Mouse (Mus musculus) lung, adult 2 months (tissue): ENCODE data around the gene Adrm1. TPM values are rescaled to one million over a fixed set of nuclear protein-coding genes. Genes with fewer than 3 reads are reported as not detected.

ENCODE experiments used
- DNase-seq: peaks from one replicate; pipeline ENCODE4 v3.0.0; 2022
- H3K4me1 ChIP-seq: fragments of 200-500 bp; 2 replicates; pipeline ENCODE4 v1.6.1; 2011; ENCODE audit warnings: low read length; ENCODE audit not compliant: control insufficient read depth, insufficient read depth
- H3K4me3 ChIP-seq: fragments of 200-500 bp; replicated peaks from 2 replicates; pipeline ENCODE3; 2011; ENCODE audit warnings: low read depth, mild to moderate bottlenecking, control low read depth, low read length; ENCODE audit errors: extremely low read depth
- CTCF ChIP-seq: fragments of 200-500 bp; IDR thresholded peaks from 2 replicates; pipeline ENCODE4 v1.5.1; 2011; ENCODE audit warnings: mild to moderate bottlenecking, low read length, control low read depth; ENCODE audit not compliant: insufficient read depth
- POLR2A ChIP-seq: fragments of 200-500 bp; IDR thresholded peaks from 2 replicates; pipeline ENCODE4 v1.6.1; 2011; ENCODE audit warnings: low read depth, mild to moderate bottlenecking, control low read depth, low read length, borderline replicate concordance; ENCODE audit errors: extremely low read depth
- WGBS: fragments of 180-500 bp; shearing (Covaris S2); methylation state at CpG from one replicate; pipeline ENCODE4 v1.1.7; 2018; 5-methylcytosine and 5-hydroxymethylcytosine counted together
- polyA plus RNA-seq: library from polyadenylated mRNA; depleted of rRNA; stranded (reverse); fragments of >200 nt; gene quantifications from 2 replicates; pipeline ENCODE4 v1.2.3, GENCODE M21; 2012

The Adrm1 gene
- polyA plus RNA-seq, 1 experiment: 108 TPM

DNA sequence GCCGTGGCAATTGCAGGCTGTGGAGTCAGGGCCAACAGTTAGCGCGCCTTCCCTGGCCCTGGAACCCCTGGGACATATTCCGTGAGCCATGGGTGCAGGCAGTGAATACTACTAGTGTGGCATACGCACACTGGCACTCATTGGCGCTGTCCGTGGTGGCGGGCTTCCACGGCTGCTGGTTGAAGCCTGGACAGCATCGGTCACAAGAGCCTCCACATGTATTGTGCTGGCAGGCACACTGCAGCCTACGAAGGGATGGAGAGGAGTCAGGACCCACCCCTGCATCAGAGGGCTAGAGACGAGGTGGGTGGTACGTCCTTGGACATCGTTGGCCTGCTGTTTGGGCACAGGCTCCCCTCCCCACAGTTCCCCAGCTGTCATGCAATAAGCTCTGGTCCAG, 31.0 kb downstream of the Adrm1 start:
- no peak for TF ChIP-seq POLR2A
- no peak for TF ChIP-seq CTCF
- 78% methylated on average over 14 of the region's 14 CpGs for WGBS
- Histone ChIP-seq H3K4me3 (no peak overlapping the region), H3K4me1 (no peaks in the 10 kb centered on the region)
- no peak for DNase-seq

GRCm38 (mm10) chr2:180202805-180203204, 31.5 kb downstream of the Adrm1 start:
- Histone ChIP-seq H3K4me3 (no peak overlapping the region), H3K4me1 (no peaks in the 10 kb centered on the region)
- DNase-seq: no peak
- 46% methylated on average over 10 of the region's 10 CpGs for WGBS
- no peak for TF ChIP-seq POLR2A
- no peak for TF ChIP-seq CTCF

GRCm38 (mm10) chr2:180204501-180204900, 33.2 kb downstream of the Adrm1 start:
- WGBS: 79% methylated on average over 9 of the region's 9 CpGs
- DNase-seq: no peak
- TF ChIP-seq CTCF (no peak), POLR2A (no peak)

DNA sequence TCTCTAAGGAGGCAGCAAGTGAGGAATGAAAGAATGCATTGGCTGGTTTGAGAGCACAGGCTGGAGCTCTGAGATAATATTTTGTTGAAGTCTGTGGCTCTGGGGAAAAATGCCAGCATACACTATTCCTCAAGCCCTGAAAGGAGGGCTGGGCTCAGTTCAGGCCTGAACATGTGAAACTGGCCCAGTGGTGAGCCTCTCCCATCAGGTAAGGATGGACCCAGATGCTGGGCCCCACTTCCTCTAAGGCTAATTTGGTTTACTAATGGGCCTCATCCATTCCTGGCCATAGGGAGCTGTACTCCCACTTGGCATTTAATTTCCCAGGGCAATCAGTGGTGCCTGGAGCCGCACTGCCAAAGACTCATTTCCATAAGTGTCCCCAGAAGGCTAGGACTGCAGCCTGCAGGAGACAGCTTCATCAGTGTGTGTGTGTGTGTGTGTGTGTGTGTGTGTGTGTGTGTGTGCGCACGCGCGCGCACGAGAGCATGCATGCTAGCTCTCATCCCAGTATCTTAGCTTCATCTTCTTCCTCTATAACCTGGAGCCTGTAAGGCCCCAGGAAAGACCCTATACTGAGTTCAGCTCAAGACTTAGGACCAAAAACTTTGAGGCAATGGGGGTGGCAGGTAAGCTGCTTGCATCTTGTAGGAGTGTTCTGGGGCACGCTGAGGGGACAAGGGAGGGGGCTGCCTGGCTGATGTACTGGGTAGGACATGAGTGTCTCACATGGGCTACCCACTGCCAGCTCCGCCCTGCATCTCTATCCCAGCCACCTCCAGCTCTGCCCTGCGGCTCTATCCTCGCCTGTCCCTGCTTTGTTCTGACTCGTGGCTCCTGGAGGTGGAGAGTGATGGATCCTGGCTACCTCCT, 34.0 kb downstream of the Adrm1 start:
- H3K4me3 ChIP-seq: no peak overlapping the region
- no peaks in the 10 kb centered on the region for H3K4me1 ChIP-seq
- 76% methylated on average over 12 of the region's 12 CpGs for WGBS
- no peak for DNase-seq
- TF ChIP-seq POLR2A (no peak), CTCF (no peak)

More at GRCm38 (mm10) chr2:180204501-180204900, 33.2 kb downstream of the Adrm1 start:
- Histone ChIP-seq H3K4me3 (no peak overlapping the region), H3K4me1 (no peaks in the 10 kb centered on the region)

- Histone ChIP-seq H3K4me3 (no peak overlapping the region), H3K4me1 (no peaks in the 10 kb centered on the region)
- no peak for DNase-seq
- TF ChIP-seq CTCF (no peak), POLR2A (no peak)
- 72% methylated on average over 2 of the region's 2 CpGs for WGBS
Measured at GRCm38 (mm10) chr2:180205956-180206280, 34.6 kb downstream of the Adrm1 start.

- H3K4me3 ChIP-seq: no peak overlapping the region
- TF ChIP-seq CTCF (peak; percentile 80), POLR2A (no peak)
- no peaks in the 10 kb centered on the region for H3K4me1 ChIP-seq
- peak; percentile 49 for DNase-seq
- WGBS: 53% methylated on average over 7 of the region's 7 CpGs
Measured at GRCm38 (mm10) chr2:180207840-180208239, 36.6 kb downstream of the Adrm1 start.

GRCm38 (mm10) chr2:180208976-180209375, 37.7 kb downstream of the Adrm1 start:
- Histone ChIP-seq H3K4me1 (peaks cover under 1% of the 10 kb centered on the region), H3K4me3 (no peak overlapping the region)
- no peak for DNase-seq
- TF ChIP-seq POLR2A (no peak), CTCF (no peak)
- WGBS: 82% methylated on average over 1 of the region's 1 CpGs

GRCm38 (mm10) chr2:180212255-180212654, 41.0 kb downstream of the Adrm1 start:
- H3K4me3 ChIP-seq: no peak overlapping the region
- WGBS: 94% methylated on average over 3 of the region's 3 CpGs
- H3K4me1 ChIP-seq: peaks cover 30% of the 10 kb centered on the region
- TF ChIP-seq CTCF (no peak), POLR2A (no peak)
- DNase-seq: no peak

DNA sequence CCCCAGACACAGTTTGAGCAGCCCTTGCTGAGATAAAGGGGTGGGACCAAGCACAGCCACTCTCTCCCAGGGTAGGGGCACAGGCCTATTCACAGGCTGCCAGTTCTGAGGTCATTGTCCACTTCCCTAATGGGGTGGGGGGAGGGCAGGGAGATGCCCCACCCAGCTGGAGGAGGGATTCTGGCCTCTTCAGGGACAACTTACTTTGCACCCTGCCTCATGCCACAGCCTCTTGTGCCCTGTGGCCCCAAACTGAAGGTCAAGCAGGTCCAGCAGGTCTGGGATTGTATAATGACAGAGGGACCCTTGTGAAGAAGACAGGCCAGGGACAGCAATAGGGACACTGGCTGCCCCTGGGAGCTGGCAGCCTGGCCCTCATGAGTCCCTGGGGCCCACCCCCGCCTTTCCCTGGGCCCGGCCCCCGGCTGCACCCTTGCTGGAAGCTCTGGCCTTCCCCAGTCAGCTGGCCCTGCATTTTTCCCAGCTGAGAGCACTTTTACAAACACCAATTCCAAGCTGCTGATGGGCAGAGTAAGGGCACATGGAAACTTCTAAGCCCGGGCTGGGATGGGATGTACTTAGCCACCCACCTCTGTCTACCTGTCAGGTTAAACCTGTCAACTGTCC, 43.2 kb downstream of the Adrm1 start:
- WGBS: 24% methylated on average over 4 of the region's 4 CpGs
- Histone ChIP-seq H3K4me1 (peaks cover 50% of the 10 kb centered on the region), H3K4me3 (no peak overlapping the region)
- TF ChIP-seq POLR2A (no peak), CTCF (no peak)
- peak; percentile 42 for DNase-seq
